Mouse (Mus musculus): ENCODE measurements around the gene Glo1.
A peak's percentile ranks its signal among the peaks of the same experiment; 100 is the strongest.
"Not testable (repeated sequence)": the region's sequence is repeated elsewhere in the genome, so short reads cannot be mapped to it uniquely, and the experiment has no call there.

Glo1 gene

DNA sequence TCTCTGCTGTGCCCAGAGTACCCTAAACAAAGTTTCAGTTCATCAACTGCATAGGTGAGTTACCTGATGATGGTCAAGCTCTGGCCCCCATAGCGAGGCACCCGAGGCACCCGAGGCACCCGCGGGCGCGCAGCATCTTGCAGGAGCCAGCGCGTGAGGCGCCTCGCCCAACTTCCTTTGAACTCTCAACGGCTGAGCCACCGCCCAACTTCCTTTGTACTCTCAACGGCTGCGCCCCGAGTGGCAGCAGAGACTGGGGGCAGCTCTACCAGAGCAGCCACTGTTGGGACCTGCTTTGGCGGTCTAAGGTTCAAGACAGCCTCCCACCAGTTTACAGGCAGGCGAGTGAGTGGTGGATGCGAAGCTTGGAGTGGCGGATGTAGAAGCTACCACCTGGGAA is at the start of gene Glo1:
Glo1 (minus strand) TSS at position 153 of the 400 bp plus-strand sequence.
- DNase-seq (ENCODE audit: inconsistent age in 2 of 2, low spot score in 1 of 2) = not testable (repeated sequence)

DNA sequence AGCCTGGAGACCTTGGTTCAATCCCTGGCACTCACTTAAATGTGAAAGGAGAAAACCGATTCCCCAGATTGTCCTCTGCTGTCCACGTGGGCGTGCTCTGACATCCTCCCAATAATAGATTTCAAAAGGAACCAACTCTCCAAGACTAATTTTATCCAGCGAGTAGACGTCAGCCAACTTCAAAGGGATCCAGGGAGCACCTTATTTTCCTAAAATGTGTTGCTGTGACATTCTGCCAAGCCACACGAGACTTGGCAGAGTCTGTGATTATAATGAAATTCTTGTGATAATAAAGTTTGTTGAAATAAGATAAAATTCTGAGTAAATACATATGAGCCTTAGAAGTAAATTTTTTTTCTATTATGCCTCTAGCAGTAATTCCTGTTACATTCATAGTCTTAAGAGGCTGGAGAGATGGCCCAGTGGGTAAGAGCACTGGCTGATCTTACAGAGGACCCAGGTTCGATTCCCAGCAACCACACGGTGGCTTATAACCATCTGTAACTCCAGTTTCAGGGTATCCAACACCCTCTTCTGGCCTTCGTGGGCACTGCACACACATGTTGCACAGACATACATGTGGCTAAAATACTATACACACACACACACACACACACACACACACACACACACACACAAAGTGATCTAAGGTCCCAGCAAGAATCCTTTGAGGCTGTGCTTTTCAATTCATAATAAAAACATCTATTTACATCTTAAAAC is 48.5 kb upstream of the Glo1 start:
- DNase-seq (ENCODE audit: inconsistent age in 2 of 2, low spot score in 1 of 2) = no peak

DNA sequence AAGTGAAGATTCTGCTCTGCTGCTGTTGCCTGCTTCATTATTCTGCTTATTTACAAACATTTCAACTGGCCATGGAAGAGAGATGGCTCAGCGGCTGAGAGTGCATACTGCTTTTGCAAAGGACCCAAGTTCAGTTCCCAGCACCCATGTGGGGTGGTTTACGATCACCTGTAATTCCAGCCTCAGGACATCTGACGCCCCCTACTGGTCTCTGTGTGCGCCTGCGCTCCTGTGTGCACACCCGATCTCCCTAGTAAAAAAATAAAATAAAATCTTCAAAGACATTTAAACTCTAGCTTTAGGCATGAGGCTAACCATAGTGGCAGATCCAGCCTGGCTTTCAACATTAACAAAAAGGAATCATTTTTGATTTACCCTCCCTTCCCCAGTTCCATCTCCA is 46.4 kb upstream of the Glo1 start:
- no peak for DNase-seq (ENCODE audit: inconsistent age in 2 of 2, low spot score in 1 of 2)

DNA sequence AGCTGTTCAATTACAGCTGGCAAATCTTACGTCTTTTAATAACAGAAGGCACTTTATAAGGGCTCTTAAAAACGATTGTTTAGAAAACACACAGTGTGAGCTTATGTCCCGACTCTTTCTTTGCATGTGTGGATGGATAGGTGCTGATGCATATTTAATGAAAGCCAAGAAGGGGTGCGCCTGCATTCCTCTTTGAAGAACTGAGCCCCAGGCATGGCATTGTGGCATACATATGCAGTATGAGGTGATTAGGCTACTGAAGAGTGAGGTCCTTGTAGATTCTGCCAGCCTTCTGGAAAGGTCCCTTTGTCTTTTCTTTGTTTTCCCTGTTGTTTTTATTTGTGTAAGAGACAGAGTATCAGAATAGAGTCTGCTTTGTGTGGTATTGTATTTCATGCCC is 45.9 kb upstream of the Glo1 start:
- no peak for DNase-seq (ENCODE audit: inconsistent age in 2 of 2, low spot score in 1 of 2)

DNA sequence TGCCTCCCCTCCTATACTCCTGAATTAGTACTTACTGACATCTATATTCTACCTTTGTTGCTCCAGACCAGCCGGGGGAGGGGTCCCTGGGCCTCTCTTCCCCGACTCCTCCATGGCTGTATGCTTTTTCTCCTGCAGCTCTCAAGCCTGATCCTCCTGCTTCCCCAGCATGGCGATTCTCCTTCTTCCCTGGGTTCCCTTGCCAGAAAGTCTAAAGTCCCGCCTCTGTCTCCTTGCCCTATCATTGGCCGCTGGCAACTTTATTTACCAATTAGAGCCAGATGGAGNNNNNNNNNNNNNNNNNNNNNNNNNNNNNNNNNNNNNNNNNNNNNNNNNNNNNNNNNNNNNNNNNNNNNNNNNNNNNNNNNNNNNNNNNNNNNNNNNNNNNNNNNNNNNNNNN is 38.2 kb upstream of the Glo1 start:
- DNase-seq (ENCODE audit: inconsistent age in 2 of 2, low spot score in 1 of 2) = no peak

DNA sequence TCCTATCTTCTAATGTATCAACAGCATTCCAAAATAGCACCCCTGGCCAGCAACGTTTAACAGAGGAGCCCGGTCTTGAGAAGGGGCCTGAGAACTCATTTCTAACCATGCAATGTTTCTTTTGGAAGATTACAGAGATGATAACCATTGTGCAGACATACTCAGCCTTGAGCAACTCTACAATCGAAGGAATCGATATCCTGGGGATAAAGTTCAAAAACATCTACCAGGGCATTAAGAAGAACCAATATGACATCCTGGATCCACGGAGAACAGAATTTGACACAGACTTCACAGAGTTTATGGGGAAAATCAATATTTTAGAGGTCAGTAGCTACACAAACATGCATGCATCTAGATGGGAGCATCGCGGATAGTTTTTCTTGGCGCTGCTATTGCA is 36.5 kb upstream of the Glo1 start:
- no peak for DNase-seq (ENCODE audit: inconsistent age in 2 of 2, low spot score in 1 of 2)

DNA sequence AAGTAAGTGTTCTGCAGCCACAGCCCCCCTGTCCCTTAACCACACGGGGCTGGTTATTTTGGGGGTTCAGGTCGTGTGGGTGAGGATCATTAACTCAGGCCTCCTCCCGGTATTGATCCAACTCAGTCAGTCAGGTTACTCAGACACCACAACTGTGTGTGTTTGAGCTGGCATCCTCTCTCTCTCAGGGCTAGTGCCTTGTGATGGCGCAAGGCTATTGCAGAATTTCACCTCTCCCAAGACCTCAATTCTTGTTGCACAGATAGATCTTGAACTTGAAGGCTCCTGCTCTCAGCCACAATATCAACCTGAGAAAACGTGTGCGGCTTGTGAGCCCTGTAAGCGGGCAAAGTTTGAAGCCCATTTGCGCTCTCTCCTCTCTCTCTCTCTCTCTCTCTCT is 35.5 kb upstream of the Glo1 start:
- DNase-seq (ENCODE audit: inconsistent age in 2 of 2, low spot score in 1 of 2) = no peak

DNA sequence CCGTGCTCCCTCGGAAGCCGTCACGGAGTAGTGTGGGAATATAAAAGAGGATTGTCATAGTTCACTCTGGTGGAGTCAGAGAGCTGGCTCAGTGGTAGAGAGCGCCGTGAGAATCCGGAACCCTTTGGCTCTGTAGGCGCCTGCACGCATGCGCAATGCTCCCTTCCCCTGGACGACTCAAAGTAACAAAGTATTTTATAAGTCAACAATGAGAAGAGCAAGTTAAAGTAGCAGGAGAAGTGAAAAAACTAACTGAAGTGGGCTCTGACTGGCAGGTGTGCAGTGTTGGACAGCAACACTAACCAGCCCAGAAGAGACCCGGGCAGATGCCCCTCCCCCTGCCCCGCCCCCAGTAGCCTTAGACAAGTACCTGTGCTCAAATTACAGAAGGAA is 31.5 kb upstream of the Glo1 start:
- peak; percentile 70 to 90 for DNase-seq (ENCODE audit: inconsistent age in 2 of 2, low spot score in 1 of 2)

DNA sequence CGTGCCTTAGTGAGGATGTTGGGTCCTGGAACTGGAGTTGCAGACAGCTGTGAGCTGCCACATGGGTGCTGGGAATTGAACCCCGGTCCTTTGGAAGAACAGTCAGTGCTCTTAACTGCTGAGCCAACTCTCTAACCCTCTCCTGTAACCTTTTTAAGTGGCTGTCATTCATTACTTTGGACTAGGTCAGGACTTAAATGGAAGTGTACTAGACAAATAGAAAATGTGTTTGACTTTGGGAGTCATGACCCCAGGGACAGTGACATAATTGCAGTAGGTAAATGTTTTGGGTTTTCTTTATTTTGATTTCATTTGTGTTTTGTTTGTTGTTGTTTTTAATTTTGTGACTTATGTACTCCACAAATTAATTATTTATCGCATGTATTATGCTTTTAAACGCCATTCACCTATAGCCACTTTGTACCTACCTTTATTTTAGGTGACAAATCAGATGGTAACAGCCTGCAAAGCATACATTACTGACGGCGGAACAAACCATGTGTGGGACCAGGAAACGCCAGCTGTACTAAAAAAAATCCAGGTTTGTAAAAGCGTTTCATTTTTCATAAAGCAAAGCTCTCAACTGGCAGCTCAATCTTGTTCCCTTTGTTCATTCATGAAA is 31.0 kb upstream of the Glo1 start:
- DNase-seq (ENCODE audit: inconsistent age in 2 of 2, low spot score in 1 of 2) = no peak

DNA sequence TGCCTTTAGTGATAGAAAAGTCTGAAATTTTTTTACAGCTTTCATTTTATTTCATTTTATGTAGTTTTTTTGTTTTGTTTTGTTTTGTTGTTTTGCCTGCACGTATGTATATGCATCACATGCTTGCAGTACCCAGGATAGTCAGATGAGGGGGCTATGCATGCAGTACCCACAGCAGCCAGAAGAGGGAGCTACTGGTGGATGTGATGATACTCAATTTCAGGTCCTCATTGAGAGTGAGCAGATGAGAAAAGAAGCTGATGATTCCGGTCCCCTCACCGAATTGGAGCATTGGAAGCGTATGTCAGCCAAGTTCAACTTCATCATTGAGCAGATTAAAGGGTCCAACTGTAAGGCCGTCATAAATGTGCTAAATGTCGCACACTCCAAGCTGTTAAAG is 26.3 kb upstream of the Glo1 start:
- DNase-seq (ENCODE audit: inconsistent age in 2 of 2, low spot score in 1 of 2) = no peak

DNA sequence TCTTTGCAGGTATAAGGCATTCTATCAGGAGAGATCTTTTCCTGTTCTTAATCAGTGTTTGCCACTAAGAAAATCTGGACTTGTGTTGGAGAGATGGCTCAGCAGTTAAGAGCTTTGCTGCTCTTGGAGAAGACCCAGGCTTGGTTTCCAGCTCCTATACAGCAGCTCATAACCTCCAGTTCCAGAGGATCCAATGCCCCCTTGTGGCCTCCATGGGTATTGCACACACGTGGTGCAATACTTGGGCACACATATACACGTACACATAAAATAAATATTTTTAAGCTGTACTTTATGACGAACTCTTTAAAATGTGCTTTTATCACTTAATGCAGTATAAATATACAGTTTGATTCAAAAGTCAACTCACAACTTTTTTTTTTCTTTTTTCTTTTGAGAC is 22.1 kb upstream of the Glo1 start:
- no peak for DNase-seq (ENCODE audit: inconsistent age in 2 of 2, low spot score in 1 of 2)

DNA sequence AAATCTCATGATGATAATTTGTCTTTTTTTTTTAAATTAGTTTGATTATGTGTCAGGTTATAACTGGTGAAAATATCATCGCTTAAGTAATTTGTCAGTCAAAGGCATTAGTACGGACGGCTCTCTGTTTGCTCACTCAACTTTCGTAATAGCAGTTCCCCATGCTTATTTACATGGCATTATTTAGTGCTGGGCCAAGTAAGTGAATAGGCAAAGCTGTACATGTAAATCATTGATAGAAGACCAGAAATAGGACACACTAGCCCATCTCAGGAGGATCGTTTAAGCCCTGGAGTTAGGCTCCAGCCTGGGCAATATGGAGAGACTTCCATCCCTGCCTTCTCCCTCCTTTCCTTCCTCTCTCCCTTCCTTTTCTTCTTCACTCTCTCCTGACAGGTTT is 14.2 kb upstream of the Glo1 start:
- no peak for DNase-seq (ENCODE audit: inconsistent age in 2 of 2, low spot score in 1 of 2)

DNA sequence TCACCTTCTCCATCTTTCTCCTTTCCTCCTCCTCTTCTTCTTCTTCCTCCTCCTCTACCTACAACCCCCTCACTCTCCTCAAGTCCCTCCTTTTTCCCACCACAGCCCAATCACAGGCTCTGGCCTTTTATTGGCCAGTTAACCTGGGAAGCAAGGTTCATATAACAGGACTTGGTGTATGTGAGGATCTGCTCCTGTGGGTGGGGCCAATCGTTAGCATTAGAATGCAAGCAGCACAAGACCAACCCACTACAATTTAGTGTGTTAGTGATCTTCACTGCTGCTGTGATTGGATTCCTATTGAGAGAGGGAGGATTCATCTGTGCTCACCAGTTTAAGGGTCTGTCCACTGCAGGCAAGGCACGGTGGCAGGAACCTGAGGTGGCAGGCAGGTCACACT is 12.3 kb upstream of the Glo1 start:
- DNase-seq (ENCODE audit: inconsistent age in 2 of 2, low spot score in 1 of 2) = no peak

DNA sequence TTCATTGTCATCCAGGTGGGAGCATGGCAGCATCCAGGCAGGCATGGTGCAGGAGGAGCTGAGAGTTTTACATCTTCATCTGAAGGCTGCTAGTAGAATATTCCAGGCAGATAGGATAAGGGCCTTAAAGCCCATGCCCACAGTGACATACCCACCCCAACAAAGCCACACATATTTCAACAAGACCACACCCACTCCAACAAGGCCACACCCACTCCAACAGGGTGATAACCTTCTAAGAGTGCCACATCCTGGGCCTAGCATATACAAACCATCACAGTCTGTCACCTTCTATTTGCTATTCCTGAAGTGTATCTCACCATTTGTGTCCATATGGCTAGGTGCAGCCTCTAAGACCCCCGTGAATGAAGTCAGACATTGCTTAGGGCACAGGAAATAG is 11.0 kb upstream of the Glo1 start:
- no peak for DNase-seq (ENCODE audit: inconsistent age in 2 of 2, low spot score in 1 of 2)

DNA sequence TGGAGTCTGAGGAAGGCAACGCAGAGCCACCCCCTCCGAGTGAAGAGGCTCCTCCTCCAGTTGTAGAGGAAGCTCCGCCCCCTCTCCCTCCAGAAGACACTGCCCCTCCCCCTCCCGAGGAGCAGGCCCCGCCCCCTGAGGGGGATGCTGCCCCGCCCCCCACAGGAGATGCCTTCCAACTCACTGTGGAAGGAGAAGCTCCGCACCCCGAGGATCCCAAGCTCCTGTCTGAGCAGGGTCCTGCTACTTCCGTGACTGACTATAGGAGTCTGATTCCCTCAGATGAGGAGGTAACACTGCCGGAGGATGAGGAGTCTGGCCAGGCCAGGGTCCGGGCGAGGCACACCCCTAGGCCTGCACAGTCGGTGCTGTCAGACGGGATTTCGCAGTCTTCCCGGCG is 8.7 kb upstream of the Glo1 start:
- peak in 1 of 2 experiments; percentile 45 for DNase-seq (ENCODE audit: inconsistent age in 2 of 2, low spot score in 1 of 2)

DNA sequence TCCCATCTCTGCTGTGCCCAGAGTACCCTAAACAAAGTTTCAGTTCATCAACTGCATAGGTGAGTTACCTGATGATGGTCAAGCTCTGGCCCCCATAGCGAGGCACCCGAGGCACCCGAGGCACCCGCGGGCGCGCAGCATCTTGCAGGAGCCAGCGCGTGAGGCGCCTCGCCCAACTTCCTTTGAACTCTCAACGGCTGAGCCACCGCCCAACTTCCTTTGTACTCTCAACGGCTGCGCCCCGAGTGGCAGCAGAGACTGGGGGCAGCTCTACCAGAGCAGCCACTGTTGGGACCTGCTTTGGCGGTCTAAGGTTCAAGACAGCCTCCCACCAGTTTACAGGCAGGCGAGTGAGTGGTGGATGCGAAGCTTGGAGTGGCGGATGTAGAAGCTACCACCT is 2.5 kb downstream of the Glo1 start, which contains the start of gene Dnah8:
Dnah8 (plus strand) TSS at position 223 of the 400 bp plus-strand sequence.
- not testable (repeated sequence) for DNase-seq (ENCODE audit: inconsistent age in 2 of 2, low spot score in 1 of 2)

DNA sequence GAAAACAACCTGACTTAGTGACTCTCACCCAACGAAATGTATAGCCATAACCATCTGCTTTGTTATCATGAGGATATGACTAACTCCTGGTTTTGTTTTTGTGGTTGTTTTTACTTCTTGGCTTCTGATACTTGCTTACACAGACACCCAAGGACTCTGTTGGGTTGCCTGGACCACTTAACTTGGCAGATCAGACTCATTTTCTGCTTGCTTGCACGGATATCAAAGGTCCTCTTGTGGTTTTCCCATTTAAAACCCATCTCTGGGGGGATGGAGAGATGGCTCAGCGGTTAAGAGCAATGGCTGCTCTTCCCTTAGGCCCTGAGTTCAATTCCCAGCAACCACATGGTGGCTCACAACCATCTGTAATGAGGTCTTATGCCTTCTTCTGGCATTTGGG is 3.5 kb downstream of the Glo1 start:
- no peak for DNase-seq (ENCODE audit: inconsistent age in 2 of 2, low spot score in 1 of 2)

DNA sequence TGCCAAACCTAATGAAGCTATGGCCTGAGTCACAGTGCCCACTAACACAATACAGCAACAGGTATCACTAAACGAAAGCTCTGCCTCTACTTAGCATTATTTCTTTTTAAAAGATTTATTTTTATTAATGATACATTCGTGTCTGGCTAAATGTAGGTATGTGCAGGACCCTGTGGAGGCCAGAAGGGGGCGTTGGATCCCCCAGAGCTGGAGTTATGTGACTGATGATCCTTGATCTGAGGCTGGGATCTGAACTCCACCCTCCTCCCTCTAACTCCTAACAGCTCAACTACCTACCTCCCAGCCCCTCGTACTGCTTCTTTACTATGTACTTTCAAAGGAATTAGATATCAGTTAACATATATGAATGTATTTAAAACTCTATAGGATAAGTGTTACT is 5.2 kb downstream of the Glo1 start:
- DNase-seq (ENCODE audit: inconsistent age in 2 of 2, low spot score in 1 of 2) = no peak

DNA sequence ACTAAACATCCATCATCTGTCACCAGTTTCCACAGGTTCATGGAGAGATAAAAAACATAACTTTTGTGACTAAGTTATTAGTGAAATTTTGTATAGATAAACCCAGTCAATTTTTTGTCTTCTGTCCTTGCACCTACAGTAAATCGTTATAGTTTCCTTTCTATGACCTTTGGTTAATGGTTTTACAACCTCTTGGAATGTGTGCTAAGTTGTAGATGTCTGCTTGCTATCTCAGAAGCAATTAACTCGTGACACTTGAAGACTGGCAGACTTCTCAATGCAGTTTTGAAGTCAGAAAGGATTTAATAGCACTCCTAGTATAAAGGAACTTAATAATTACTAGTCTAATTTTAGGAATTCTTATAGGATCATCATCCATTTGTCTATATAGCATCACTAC is 6.1 kb downstream of the Glo1 start:
- DNase-seq (ENCODE audit: inconsistent age in 2 of 2, low spot score in 1 of 2) = no peak

DNA sequence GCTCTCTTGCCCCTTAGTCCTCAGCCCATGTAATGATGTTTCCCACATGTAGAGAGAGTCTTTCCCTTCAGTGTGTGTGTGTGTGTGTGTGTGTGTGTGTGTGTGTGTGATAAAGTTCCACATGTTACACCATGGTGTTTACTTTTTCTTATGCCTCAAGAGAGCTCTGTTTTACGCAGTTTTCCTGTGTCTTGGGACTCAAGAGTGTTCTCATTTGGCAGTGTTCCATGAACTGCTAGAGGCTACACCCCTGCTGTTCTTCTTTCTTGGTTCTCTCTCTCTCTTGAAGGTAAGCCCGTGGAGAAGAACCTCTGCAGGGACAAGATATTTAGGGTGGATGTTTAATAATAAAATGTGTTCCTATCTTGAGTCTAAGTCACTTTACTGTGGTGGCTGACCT is 7.5 kb downstream of the Glo1 start:
- DNase-seq (ENCODE audit: inconsistent age in 2 of 2, low spot score in 1 of 2) = no peak

DNA sequence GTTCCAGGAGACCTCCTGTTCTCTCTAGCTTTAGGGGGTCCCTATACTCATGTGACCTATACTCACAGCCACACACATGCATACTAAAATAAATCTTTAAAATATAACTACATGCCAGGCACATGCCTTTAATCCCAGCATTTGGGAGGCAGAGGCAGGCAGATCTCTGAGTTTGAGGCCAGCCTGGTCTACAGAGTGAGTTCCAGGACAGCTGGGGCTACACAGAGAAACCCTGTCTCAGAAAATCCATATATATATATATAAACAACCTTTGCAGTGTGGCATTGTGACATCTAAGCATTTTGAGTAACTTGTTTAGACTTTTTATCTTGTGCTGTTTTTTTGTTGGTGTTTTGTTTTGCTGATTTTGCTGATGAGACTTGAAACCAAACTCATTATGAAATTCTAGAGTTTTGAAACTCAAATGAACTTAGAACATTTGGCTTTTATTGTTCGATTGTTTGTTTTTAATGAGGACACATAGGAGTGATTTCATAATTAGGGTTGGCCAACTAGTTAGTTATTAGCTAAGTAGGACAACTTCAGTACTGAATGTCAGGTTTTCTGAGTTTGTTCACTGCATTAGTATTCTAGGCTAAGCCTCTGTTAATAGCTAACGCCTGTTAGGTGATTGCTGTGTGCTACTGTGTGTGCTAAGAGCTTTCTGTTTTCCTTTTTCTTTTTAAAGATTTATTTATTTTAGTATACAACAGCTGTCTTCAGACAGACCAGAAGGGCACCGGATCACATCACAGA is 8.4 kb downstream of the Glo1 start:
- no peak for DNase-seq (ENCODE audit: inconsistent age in 2 of 2, low spot score in 1 of 2)

DNA sequence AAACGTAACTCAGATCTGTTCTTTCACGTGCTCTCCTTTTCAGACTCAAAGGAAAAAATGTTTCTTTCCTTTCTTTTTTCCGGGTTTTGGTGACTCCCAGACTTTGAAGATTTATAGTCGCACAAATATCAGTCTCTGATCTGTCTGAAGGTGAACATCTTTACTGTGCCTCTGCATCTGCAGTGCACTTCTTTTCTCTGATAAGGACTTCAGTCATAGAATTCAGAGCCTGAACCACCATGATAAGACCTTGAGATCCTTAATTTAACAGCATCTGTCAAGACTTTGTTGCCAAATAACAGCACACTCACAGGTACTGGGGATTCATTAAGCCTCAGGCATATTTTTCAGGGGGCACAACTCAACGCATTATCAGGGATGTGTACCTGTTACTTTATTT is 10.5 kb downstream of the Glo1 start:
- no peak for DNase-seq (ENCODE audit: inconsistent age in 2 of 2, low spot score in 1 of 2)
